Mouse (Mus musculus) T-helper 2 cell (primary cell): ENCODE results near the gene Shtn1.

Source experiments
- in situ Hi-C: fragments of 300-600 bp; cut with MboI, MseI; formaldehyde crosslinking; loops from one replicate; pipeline ENCODE4 v1.15.1; 2025; ENCODE audit warnings: high pct_unique_total_duplicates

Gene Shtn1

DNA sequence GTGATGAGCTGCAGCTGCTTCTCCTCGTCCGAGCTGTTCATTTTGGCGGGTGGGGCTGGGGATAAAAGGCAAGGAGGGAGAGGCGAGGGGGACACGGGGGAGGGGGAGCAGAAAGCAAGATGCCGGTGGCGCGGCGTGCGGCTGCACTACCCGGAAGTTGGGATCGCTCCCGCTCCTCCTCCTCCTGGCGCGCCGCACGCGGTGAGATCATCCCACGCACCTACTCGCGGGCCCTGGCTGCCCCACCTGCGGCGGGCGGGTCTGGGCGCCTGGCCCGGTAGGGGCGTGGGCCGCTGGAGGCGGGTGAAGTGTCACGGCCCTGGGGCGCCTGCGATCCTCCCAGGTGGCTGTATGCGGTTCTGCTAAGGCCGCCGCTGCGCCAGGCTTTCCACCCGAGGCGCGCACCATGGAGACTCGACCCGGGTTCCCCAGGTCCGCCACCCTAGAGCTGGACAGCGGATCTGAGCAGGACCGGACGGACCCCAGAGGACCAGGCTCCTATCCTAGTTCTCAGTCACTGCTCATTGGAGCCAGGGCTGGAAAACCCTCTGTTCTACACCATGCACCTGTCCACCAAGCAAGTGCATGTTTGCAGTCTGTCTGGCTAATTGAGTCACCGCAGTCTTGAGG, at the start of gene Shtn1:
Gene Shtn1 (minus strand): TSS at position 629 of the 630 bp plus-strand sequence.
- in situ Hi-C loops, result no loop called here

DNA sequence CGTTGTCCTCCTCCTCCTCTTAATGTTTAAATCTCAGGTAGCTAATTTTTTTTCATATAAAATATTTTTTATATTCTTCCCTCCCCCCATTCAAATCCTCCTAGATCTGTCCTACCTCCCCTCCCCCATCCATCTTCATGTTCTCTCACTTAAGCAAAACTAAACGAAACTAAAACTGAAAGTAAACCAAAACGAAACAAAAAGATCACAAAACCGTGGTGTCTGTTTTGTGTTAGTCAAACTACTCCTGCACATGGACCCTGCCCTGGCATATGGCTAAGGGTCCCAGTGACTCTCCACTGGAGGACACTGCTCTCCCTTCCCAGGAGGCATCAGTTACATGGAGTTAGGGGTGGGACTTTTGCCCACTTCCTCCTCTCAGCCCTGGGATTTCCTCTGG, 38.3 kb upstream of the Shtn1 start:
- in situ Hi-C loops, result no loop called here

DNA sequence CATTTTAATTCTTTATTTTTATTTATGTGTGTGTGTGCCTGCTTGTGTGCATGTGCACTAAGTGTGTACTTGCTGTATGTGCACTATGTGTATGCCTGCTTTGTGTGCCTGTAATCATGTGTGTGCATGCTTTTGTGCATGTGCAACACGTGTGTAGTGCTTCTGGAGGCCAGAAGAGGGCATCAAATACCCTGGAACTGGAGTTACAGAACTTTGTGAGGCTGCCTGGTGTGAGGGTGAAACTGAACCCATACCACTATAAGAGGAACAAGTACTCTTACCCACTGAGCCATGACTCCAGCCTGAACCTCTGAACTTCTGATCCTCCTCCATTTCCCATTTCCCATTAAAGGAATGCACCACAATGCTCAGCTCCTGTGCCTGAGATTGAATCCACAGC, 34.0 kb upstream of the Shtn1 start:
- in situ Hi-C loops, result no loop called here

DNA sequence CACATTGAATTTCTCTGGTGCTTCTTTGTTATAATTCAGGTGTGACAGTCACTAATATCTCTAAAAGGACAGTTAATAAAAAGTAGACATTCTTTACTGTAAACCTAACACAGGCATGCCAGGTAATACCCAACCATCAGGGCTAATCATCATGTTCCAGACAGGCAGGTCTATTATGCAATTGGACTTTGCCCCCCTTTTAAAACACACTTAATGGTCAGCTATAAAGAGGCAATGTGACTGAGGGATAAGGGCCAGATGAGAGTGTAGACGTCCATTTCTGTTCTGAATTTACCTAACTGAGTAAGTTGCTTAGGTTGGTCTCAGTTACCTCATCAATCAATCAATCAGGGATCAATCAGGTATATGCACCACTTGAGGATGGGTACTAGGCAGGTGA, 22.4 kb upstream of the Shtn1 start:
- in situ Hi-C loops, result no loop called here

DNA sequence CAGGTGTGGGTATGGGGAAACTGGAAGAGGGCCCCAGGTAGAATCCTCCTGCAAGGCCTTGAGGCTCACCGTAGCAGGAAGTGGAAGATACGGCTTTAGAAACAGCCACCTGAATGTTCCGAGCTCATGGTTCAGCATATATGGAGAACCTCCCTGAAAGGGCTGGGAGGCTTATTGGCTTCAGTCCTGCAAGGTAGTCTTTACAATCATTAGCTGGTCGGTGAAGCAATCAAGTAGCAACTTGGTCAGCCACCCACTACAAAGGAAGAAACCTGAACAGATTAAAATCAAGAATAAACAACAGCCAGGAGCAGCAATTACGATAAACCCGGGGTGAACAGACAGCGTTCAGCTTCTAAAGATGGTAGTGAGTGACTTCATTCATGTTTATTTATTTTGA, 16.4 kb upstream of the Shtn1 start:
- in situ Hi-C loops, result loop anchor here (5.0 kb wide), 1 partner anchor 65 kb away; no protein-coding TSS in a partner anchor

DNA sequence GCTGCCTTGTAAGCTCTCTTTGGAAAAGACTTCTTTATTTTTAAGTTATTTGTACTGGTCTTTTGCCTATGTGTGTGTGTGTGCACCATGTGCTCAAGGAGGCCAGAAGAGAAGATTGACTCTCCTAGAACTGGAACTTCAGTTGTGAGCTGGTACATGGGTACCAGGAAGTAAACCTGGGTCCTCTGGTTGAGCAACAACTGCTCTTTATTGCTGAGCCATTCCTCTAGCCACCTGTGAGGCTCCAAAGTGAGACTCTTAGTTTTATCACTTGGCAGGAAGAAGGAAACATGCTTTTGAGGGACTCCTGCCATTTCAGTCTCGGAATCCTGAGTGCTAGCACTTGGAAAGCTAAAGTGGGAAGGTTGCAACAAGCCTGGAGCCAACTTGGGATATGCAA, 14.4 kb upstream of the Shtn1 start:
- in situ Hi-C loops, result loop anchor here (5.0 kb wide), 1 partner anchor 63 kb away; no protein-coding TSS in a partner anchor

DNA sequence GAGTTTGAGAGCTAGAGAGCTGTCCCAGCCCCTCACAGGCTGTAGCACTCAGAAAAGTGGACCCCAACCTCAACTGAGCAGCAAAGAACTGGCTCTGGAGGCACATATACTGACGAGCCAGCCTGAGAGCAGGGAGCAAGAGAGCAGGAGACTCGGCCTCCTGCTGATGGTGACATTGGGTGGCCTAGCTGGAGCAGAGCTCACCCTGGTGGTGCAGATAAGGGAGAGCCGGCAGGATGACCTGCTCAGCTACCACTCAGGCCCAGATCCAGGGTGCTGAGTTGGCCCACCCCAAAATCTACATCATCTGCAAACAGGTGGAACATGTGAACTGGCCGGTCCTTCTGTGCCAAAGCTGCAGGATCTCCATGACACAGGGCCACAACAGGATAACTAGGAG, 8.4 kb upstream of the Shtn1 start:
- in situ Hi-C loops, result no loop called here

DNA sequence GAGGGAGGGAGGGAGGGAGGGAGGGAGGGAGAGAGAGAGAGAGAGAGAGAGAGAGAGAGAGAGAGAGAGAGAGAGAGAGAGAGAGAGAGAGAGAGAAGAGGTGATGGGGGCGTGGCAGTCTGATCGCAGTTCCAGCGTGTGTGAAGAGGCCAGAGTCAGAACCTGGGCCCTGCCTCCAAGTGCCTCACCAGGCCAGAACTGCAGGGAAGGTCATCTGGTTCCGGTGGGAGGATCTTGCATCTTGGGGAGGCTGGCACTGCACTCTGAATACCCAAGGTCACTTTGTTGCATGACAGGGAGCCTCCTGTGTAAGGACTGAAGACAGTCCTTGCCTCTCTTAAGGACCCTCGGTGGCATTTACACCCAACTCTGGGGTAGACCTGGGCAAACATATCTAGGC, 231 bp upstream of the Shtn1 start:
- in situ Hi-C loops, result no loop called here

DNA sequence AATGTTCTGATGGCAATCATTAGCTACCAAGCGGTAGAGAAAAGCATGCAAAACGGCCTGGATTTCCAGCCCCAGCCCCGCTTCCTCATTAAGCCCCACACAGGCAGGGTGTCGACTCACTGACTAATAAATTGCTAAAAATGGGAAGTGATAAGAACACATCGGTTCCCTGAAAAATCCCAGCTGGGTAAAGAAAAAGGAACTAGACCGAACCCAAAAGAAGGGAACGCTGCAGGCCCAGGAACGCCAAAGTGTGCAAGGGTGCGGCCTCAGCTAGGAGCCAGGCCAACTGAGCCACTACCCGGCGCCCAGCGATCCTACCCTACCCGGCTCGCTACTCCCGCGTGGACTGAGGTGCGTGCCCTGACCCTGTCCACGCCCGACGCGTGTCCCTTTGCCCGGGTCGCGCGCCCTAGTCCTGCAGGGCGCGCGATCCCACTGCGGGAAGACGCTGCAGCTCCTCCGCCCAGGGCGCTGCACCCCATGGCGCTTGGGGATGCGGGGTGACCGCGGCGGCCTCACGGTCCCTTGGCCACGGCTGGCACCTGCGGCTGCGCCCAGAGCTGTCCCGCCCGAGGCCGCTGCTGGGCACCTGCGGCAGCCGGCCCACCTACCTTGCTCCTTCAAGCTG, 944 bp downstream of the Shtn1 start:
- in situ Hi-C loops, result no loop called here

DNA sequence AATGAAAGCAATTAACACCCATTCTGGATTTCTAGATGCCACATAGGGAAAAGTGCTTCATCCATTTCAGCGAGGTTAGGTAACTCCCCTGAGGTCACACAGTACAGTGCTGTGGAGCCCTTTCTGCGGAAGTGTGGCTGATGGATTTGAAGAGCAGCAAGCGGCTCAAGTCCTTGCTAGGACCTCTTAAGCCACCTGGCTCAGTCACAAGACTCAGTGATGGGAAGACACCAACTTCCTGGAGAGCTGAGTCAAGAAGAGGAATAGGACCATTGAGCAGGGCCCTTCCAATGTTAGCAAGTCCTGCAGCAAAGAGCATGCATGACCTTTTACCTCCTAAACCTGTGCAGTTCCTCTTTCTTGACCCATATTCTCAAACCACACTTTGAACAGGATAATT, 1.5 kb downstream of the Shtn1 start:
- in situ Hi-C loops, result no loop called here

DNA sequence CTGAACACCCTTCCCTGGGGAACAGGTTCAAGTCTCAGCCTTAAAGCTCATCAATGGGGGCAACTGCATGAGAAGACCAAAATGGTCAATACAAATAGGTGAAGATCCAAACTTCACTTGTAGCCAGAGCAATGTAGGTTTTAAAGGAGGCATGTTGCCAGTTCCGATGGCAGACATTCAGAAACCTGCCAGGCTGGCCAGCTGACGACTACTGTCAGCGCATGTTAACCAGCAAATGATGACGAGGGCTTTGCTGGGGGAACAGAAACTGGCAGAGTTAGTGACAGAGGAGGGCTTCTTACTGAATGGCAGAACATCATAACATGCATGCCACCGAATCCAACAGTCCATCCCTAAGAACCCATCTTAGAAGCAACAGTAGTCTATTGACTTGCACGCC, 2.9 kb downstream of the Shtn1 start:
- in situ Hi-C loops, result no loop called here

DNA sequence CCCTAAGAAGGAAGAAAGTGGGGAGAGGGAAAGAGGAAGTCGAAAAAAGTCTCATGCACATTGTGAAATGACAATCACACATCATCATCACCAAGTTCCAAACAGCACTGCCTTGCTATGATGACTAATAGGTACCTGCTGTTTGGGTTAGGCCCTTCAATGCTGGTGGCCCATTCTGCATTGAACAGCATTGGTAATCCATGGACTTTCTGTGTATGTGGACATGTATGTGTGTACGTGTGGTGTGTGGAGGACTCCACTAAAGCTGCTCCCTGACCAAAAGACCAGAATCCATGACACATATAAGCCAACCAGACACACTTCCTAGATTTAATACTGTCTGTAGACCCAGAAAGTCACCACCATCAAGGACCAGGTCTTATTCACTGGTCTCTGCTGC, 3.9 kb downstream of the Shtn1 start:
- in situ Hi-C loops, result no loop called here

DNA sequence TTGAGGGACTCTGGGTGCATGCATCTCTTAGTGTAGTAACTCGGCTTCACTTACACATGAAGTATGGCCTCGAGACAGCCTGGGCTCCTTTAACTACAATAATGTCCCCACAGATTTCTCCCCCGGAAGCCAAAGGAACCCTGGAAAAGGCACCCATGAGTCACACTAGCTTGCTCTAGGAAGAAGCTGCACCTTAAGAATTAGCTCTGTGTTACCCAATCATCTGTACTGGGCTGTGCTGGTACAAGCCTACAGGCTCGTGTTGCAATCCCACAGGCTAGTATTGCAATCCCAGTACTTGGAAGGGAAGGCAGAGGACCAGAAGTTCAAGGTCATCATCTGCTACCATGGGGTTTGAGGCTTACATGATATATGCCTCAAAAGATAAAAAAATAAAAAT, 4.5 kb downstream of the Shtn1 start:
- in situ Hi-C loops, result no loop called here

DNA sequence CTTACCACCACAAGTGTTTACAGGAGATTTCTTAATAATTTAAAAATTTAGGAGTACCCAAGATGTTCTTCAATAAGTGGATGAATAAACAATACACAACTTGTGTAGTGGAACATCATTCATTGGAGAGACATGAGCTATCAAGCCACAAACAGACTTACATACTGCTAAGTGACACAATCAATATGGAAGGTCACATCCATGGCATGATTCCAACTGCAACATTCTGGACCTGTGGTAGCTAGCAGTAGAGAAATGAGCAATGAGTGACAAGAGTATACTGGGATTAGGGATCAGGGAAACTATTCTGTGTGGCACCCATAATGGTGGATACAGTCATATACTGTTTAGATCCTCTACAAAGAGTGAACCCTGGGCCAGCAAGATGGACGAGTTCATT, 8.2 kb downstream of the Shtn1 start:
- in situ Hi-C loops, result no loop called here

DNA sequence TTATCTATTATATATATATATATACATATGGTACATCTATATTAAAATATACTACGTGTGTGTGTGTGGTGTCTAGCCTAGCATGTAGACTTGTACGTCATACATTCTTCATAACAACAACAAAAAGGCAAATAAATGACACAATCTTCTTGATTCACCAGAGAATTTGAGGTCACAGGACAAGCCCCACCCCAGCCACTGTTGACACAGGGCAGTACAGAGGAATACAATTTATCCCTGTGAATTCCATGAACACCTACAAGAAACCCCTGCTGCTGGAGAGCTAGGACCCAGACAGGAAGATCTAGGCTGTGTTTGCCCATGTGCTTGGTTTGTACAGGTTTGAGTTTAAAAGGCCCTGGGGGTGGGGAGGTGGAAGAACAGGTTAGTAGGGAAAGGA, 9.2 kb downstream of the Shtn1 start:
- in situ Hi-C loops, result no loop called here

DNA sequence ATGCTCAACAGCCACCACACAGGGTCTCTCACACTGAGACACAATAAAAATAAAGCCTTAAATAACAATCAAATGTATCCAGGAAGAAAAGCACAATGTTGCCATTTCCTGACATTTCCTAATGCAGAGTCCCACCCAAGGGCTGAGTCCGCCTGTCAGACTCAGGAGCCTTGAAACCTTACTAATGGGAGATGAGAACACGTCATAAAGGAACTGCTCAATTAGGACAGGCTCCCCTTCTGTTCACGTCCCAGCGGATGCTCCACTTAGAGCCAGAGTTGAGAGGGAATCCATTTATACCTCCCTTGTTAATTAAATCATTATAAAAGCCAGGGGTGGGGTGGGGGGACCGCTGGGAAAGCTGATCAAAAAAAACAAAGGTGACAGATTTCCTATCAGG, 9.8 kb downstream of the Shtn1 start:
- in situ Hi-C loops, result no loop called here

DNA sequence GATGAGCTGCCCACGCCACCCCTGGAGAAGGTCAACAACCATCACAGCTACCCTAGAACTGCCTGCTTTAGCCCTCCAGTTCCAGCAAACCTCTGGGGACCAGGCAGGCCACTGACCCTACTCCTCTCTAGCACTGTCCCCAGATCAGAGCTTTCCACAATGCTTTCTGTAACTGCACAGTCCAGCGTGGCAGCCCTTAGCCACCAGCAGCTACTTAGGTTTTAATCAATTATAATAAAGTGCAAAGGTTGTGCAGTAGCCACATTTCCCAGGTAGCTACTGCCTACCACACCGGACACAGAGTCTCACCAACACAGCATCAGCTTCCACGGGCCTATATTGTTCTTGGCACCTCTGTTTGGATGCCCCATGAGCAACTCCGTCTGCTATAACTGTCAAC, 11.3 kb downstream of the Shtn1 start:
- in situ Hi-C loops, result no loop called here

DNA sequence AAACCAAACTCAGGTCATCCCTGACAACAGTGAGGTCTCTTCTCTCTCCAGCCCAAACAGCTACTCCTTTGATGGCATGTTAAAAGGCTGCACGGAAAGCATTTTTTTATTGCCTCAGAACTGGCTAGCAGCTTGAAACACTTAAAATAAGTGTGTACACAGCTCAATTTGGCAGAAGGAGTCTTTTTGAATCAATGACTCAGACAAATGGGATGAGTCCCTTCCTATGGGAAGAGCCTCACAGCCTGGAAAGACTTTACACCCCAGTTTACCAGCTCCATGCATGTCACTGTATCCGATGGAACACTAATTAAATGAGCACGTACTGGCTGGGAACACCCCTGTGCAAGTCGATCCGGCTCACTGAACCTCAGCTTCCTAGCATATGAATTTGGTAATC, 12.3 kb downstream of the Shtn1 start:
- in situ Hi-C loops, result no loop called here

DNA sequence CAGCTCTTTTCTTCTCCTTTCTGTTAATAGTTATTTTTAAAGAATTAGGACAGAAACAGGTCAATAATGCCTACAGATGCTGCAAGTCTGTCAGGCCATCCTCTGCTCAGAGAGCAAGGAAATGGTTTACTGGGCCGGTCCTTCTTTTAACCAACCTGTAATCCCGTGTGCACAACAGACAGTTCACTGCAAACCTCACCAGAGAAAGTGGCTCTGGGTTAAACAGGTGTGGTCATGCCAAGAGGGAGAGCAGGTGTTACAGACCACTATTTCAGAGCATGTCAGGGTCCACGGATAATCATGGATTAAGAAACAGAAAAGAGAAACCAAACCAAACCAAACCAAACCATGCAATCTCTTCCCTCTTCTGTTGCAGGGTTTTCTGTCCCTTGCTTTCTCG, 17.8 kb downstream of the Shtn1 start:
- in situ Hi-C loops, result no loop called here

DNA sequence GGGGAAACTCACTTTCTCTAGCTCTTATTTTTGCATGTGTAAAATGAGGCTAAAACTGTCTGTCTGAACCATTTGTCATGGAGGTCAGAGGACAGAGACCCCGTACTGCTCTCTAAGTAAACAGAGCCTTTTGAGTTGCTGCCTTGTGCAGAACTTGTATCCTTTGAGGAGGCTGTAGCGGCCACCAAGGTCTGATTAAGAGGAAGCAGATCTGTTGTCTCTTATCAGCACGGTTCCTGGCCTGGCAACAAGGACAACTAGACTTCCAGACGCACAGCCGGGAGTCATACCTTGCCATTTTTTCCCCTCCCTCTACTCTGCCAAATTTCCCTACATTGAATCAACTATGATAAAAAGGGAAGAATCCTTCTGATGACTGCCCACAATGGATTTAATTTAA, 18.5 kb downstream of the Shtn1 start:
- in situ Hi-C loops, result no loop called here

DNA sequence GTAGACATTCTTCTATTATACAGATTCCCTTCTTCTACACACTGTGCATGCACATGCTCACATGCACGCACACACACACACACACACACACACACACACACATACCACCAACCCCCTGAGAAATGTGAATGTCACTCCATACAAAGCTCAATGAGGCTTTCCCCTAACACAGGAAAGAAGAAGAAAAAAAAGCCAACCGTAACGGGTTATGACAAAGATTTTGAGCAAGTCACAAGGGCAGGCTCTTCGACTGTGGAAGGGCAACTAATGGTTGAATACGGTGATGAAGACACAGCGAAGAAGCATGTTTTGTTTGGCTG, 21.3 kb downstream of the Shtn1 start:
- in situ Hi-C loops, result no loop called here

DNA sequence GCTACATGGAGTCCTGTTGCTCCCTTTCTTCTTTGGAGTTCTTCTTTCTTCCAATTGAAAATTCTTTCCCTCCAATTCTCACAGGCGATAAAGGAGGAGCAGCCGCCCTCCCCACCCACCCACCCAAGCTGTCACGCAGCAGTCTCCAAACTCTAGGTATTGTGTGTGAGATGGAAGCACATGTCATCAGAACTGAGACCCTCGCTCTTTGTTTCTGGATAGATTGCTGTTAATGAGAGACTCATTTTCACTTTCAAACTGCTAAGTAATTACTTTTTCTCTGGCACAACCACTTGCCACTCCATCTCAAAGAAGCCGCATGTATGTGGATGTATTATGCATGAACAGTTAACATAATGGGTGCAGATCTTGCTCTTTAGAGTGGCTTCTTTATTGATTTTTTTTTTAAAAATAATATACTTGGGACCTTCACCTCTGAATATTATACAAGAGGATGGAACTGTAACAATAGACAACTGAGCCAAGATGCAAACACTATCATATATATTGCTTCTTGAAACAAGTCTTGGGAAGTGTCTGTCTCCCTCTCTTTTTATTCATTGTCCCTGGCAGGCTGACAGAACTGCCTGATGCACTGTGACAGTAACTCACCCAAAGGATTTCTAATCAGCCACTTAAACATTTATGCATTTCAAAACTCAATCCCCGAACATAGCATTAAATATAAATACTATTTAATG, 21.8 kb downstream of the Shtn1 start:
- in situ Hi-C loops, result no loop called here

DNA sequence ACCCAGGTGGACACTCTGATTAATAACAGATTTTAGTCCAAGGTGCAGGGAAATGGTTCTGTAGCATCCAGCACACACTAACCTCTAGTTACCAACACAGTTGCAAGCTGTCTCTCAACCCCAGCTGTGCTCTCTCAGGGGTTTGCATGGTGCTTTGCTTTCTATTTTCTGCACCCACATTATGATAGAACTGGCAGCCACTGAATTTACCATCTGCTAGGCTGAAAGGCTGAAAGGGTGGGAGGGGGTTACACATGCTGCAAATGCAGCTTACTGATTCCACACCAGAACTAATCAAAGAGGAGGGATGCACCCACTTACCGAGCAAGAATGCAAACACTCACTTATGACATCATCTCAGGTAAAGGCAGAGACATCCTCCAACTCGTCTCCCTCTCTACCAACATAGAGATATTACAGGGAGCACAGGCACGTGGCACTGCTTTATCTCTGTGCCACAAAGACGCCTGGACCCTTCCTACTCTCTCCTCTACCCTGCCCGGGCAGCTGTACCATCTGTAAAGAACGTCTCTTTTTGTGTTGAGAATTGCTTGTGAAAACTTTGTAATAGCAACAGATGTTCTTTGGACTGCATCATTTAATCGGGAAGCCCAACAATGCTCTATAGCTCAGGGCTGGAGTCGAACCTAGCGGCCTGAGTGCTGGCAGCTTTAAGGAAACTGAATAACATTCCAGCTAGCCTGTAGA, 23.0 kb downstream of the Shtn1 start:
- in situ Hi-C loops, result no loop called here
